Mouse (Mus musculus): Measurements from ENCODE around the gene Stard7. TPM values are rescaled to one million over a fixed set of nuclear protein-coding genes. Genes with fewer than 3 reads are reported as not detected.
"Not testable (repeated sequence)": the region's sequence is repeated elsewhere in the genome, so short reads cannot be mapped to it uniquely, and the experiment has no call there.

The Stard7 gene
- polyA plus RNA-seq, 1 experiment from 2014 or later: 103 TPM

- no peaks in the 10 kb centered on the region for H3K9me3 ChIP-seq
- no peak for ATAC-seq (ENCODE audit: low FRiP score)
- no peak overlapping the region for H3K4me2 ChIP-seq
- H3K27me3 ChIP-seq: no peaks in the 10 kb centered on the region
- WGBS: 83% methylated on average over 4 of the region's 4 CpGs
- H3K4me3 ChIP-seq (replicated peaks): no peak overlapping the region
- no peak overlapping the region for H3K27ac ChIP-seq
- H3K4me1 ChIP-seq: no peaks in the 10 kb centered on the region
- H3K9ac ChIP-seq: no peak overlapping the region
- H3K36me3 ChIP-seq (replicated peaks): peaks cover 73% of the 10 kb centered on the region
These were observed 22.2 kb downstream of the Stard7 start for GRCm38 (mm10) chr2:127292250-127292649.

GRCm38 (mm10) chr2:127297001-127297805 lies 27.2 kb downstream of the Stard7 start:
- ATAC-seq (ENCODE audit: low FRiP score): no peak
- H3K9ac ChIP-seq: no peak overlapping the region
- H3K4me3 ChIP-seq (replicated peaks): no peak overlapping the region
- no peaks in the 10 kb centered on the region for H3K4me1 ChIP-seq
- no peaks in the 10 kb centered on the region for H3K9me3 ChIP-seq
- peaks cover 88% of the 10 kb centered on the region for H3K36me3 ChIP-seq (replicated peaks)
- 95% methylated on average over 7 of the region's 7 CpGs for WGBS
- H3K27ac ChIP-seq: no peak overlapping the region
- no peaks in the 10 kb centered on the region for H3K27me3 ChIP-seq
- no peak overlapping the region for H3K4me2 ChIP-seq

DNA sequence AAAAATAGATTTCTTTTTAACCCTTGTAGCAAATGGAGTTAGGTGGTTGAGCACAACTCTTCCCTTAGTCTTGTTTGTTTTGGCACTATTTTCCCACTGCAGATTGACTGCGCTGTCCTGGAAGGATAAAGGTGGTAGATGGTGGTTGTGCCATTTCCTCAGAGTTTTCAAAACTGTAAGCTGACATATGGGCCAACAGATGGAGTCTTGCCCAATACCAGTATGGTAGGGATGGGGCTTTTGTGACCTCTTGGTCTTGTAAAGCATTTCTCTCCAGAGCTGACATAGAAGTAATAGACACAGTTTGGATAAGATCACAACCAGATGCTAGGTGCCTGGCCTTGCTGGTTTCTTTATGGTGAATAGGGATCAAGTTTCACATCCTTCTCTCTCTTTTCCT lies 28.0 kb downstream of the Stard7 start:
- H3K4me3 ChIP-seq (replicated peaks): no peak overlapping the region
- H3K4me2 ChIP-seq: no peak overlapping the region
- H3K27me3 ChIP-seq: no peaks in the 10 kb centered on the region
- no peaks in the 10 kb centered on the region for H3K4me1 ChIP-seq
- no peak overlapping the region for H3K27ac ChIP-seq
- no peak overlapping the region for H3K9ac ChIP-seq
- ATAC-seq (ENCODE audit: low FRiP score): no peak
- 100% methylated on average over 1 of the region's 1 CpGs for WGBS
- peaks cover 82% of the 10 kb centered on the region for H3K36me3 ChIP-seq (replicated peaks)
- H3K9me3 ChIP-seq: no peaks in the 10 kb centered on the region

- Histone ChIP-seq H3K4me3 (replicated peaks) (no peak overlapping the region), H3K9ac (no peak overlapping the region), H3K4me2 (no peak overlapping the region), H3K27me3 (no peaks in the 10 kb centered on the region), H3K9me3 (no peaks in the 10 kb centered on the region), H3K4me1 (no peaks in the 10 kb centered on the region), H3K27ac (no peak overlapping the region), H3K36me3 (replicated peaks) (peaks cover 58% of the 10 kb centered on the region)
- WGBS: 94% methylated on average over 3 of the region's 3 CpGs
- ATAC-seq (ENCODE audit: low FRiP score): no peak
These were observed 30.7 kb downstream of the Stard7 start for GRCm38 (mm10) chr2:127300701-127301100.

GRCm38 (mm10) chr2:127301883-127302282 lies 31.9 kb downstream of the Stard7 start:
- peaks cover 46% of the 10 kb centered on the region for H3K36me3 ChIP-seq (replicated peaks)
- H3K27me3 ChIP-seq: no peaks in the 10 kb centered on the region
- H3K4me2 ChIP-seq: no peak overlapping the region
- H3K27ac ChIP-seq: no peak overlapping the region
- WGBS: 94% methylated on average over 3 of the region's 3 CpGs
- H3K4me3 ChIP-seq (replicated peaks): no peak overlapping the region
- ATAC-seq (ENCODE audit: low FRiP score): no peak
- H3K4me1 ChIP-seq: no peaks in the 10 kb centered on the region
- H3K9me3 ChIP-seq: no peaks in the 10 kb centered on the region
- no peak overlapping the region for H3K9ac ChIP-seq

DNA sequence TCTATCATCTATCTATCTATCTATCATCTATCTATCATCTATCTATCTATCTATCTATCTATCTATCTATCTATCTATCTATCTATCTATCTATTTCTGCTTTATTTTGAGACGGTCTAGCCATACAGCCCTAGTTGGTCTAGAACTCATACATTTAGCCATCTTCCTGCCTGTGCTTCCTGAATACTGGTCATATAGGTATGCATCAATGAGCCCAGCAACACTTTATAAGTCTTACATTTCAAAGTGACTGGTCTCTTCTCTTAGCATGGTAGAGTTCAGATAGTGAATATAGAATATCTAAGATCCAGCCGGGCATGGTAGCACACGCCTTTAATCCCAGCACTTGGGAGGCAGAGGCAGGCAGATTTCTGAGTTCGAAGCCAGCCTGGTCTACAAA lies 34.2 kb downstream of the Stard7 start:
- not testable (repeated sequence) for H3K27ac ChIP-seq; H3K4me2 ChIP-seq; ATAC-seq (ENCODE audit: low FRiP score); H3K4me3 ChIP-seq (replicated peaks); H3K9ac ChIP-seq; H3K9me3 ChIP-seq; H3K4me1 ChIP-seq; H3K27me3 ChIP-seq
- peaks cover 24% of the 10 kb centered on the region for H3K36me3 ChIP-seq (replicated peaks)
- WGBS: 93% methylated on average over 4 of the region's 4 CpGs

- H3K36me3 ChIP-seq (replicated peaks): peaks cover 19% of the 10 kb centered on the region
- 86% methylated on average over 3 of the region's 3 CpGs for WGBS
- no peaks in the 10 kb centered on the region for H3K27me3 ChIP-seq
- no peak overlapping the region for H3K4me3 ChIP-seq (replicated peaks)
- H3K9me3 ChIP-seq: no peaks in the 10 kb centered on the region
- H3K9ac ChIP-seq: no peak overlapping the region
- no peak overlapping the region for H3K27ac ChIP-seq
- no peak overlapping the region for H3K4me2 ChIP-seq
- H3K4me1 ChIP-seq: no peaks in the 10 kb centered on the region
- ATAC-seq (ENCODE audit: low FRiP score): no peak
These were observed 34.7 kb downstream of the Stard7 start for GRCm38 (mm10) chr2:127304609-127305210.

DNA sequence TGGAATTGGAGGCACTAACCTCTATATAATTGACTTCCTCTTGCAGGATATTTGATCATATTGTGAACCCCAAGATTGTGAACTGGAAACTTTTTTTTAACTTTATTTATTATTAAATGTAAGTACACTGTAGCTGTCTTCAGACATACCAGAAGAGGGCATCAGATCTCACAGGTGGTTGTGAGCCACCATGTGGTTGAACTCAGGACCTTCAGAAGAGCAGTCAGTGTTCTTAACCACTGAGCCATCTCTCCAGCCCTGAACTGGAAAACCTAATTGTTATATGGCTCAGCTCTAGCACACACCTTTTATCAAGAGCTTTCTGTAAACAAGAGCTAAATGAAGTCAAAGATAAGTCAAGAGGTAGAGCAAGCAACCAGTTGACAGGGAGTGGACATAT lies 36.1 kb downstream of the Stard7 start:
- peaks cover 6% of the 10 kb centered on the region for H3K36me3 ChIP-seq (replicated peaks)
- no peak overlapping the region for H3K9ac ChIP-seq
- H3K4me3 ChIP-seq (replicated peaks): no peak overlapping the region
- no peak overlapping the region for H3K4me2 ChIP-seq
- no peaks in the 10 kb centered on the region for H3K9me3 ChIP-seq
- no peaks in the 10 kb centered on the region for H3K4me1 ChIP-seq
- H3K27ac ChIP-seq: no peak overlapping the region
- no peaks in the 10 kb centered on the region for H3K27me3 ChIP-seq
- ATAC-seq (ENCODE audit: low FRiP score): no peak

DNA sequence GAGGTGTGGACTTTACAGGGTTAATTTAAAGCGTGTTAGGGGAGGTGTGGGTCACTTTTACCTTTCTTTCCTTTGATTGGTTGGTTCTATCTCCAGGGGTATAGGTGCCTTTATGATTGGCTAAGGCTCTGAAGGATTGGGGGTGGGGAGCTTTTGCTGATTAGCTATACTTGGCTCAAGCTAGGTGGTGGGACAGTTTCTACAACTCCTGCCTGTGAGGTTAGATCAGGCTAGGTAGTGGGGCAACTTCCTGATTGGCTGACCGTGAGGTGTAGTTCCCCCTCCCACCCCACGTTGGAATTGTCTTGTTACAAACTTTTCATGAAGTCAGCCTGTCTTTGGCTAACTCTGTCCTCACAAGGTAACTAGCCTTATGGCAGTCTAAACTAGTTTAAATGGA lies 37.2 kb downstream of the Stard7 start:
- ATAC-seq (ENCODE audit: low FRiP score): no peak
- Histone ChIP-seq H3K36me3 (replicated peaks) (no peaks in the 10 kb centered on the region), H3K4me1 (no peaks in the 10 kb centered on the region), H3K9me3 (no peaks in the 10 kb centered on the region), H3K4me2 (no peak overlapping the region), H3K27ac (no peak overlapping the region), H3K4me3 (replicated peaks) (no peak overlapping the region), H3K9ac (no peak overlapping the region), H3K27me3 (no peaks in the 10 kb centered on the region)
- 45% methylated on average over 3 of the region's 3 CpGs for WGBS

DNA sequence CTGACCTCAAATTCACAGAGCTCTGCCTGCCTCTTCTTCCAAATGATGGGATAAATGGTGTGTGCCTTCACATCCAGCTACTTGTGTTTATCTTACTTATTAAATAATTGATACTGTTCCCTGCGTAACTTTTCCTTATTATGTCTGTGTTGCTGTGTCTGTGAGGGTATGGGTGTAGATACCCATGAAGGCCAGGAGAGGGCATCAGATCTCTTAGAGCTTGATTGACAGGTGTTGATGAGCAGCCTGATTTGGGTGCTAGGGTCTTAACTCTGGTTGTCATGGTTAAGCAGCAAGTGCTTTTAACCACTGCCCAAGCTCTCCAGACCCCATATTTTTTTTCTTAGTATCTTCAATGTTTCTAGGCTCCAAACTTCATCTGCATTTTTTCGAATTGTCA lies 38.6 kb downstream of the Stard7 start:
- Histone ChIP-seq H3K27ac (no peak overlapping the region), H3K9ac (no peak overlapping the region), H3K27me3 (no peaks in the 10 kb centered on the region), H3K4me3 (replicated peaks) (no peak overlapping the region), H3K4me2 (no peak overlapping the region), H3K9me3 (no peaks in the 10 kb centered on the region), H3K4me1 (no peaks in the 10 kb centered on the region), H3K36me3 (replicated peaks) (no peaks in the 10 kb centered on the region)
- 91% methylated on average over 2 of the region's 2 CpGs for WGBS
- no peak for ATAC-seq (ENCODE audit: low FRiP score)

DNA sequence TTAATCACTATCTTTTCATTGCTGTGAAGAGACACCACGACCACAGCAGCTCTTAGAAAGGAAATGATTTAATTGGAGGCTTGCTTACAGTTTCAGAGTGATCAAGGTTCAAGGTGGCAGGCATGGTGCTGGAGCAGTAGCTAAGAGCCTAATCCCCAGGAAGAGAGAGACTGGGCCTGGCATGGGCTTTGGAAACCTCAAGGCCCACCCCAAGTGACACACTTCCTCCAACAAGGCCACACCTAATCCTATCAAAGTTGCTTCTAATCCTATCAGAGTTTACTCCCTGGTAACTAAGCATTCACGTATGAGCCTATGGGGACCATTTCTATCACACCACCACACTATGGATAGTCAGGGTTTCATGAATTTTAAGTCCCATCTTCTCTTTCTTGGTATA lies 40.2 kb downstream of the Stard7 start:
- no peaks in the 10 kb centered on the region for H3K36me3 ChIP-seq (replicated peaks)
- no peak overlapping the region for H3K27ac ChIP-seq
- no peak for ATAC-seq (ENCODE audit: low FRiP score)
- H3K4me1 ChIP-seq: no peaks in the 10 kb centered on the region
- no peak overlapping the region for H3K9ac ChIP-seq
- no peak overlapping the region for H3K4me2 ChIP-seq
- H3K9me3 ChIP-seq: no peaks in the 10 kb centered on the region
- H3K4me3 ChIP-seq (replicated peaks): no peak overlapping the region
- H3K27me3 ChIP-seq: no peaks in the 10 kb centered on the region
- WGBS: 53% methylated on average over 2 of the region's 2 CpGs

GRCm38 (mm10) chr2:127310685-127311084 lies 40.7 kb downstream of the Stard7 start:
- Histone ChIP-seq H3K9ac (no peak overlapping the region), H3K27ac (no peak overlapping the region), H3K9me3 (no peaks in the 10 kb centered on the region), H3K36me3 (replicated peaks) (no peaks in the 10 kb centered on the region), H3K4me3 (replicated peaks) (no peak overlapping the region), H3K4me1 (no peaks in the 10 kb centered on the region), H3K4me2 (no peak overlapping the region), H3K27me3 (no peaks in the 10 kb centered on the region)
- no peak for ATAC-seq (ENCODE audit: low FRiP score)
- 91% methylated on average over 7 of the region's 7 CpGs for WGBS

DNA sequence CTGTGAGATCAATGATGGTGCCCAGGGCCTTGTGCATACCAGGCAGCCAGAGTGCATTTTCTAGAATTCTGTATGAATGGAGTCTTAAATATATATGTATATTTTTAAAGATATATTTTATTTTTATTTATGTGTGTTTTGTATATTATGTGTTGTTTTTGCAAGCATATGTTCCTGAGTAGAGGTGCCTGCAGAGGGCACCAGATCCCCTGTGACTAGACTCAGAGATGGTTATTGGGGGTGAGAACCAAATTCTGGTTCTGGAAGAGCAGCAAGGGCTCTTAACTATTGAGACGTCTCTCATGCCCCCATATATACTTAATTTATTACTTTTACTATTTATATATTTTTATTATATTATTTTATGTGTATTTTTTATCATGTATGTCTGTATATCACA lies 41.2 kb downstream of the Stard7 start:
- WGBS: 78% methylated on average over 1 of the region's 1 CpGs
- Histone ChIP-seq H3K36me3 (replicated peaks) (no peaks in the 10 kb centered on the region), H3K27ac (no peak overlapping the region), H3K4me2 (no peak overlapping the region), H3K4me3 (replicated peaks) (no peak overlapping the region), H3K4me1 (no peaks in the 10 kb centered on the region), H3K9me3 (no peaks in the 10 kb centered on the region), H3K27me3 (no peaks in the 10 kb centered on the region), H3K9ac (no peak overlapping the region)
- no peak for ATAC-seq (ENCODE audit: low FRiP score)
